Mouse (Mus musculus): ENCODE data around the gene Fgfr2. TPM values are rescaled to one million over a fixed set of nuclear protein-coding genes. Genes with fewer than 3 reads are reported as not detected.

Fgfr2 gene
- polyA plus RNA-seq, 1 experiment from 2014 or later, result 67.0 TPM

- no peak for ATAC-seq
- 88% methylated on average over 1 of the region's 1 CpGs for WGBS
- H3K4me2 ChIP-seq (replicated peaks), result no peak overlapping the region
- H3K4me1 ChIP-seq (replicated peaks), result no peaks in the 10 kb centered on the region
- no peaks in the 10 kb centered on the region for H3K9me3 ChIP-seq
- H3K36me3 ChIP-seq, result no peaks in the 10 kb centered on the region
- H3K9ac ChIP-seq, result no peak overlapping the region
- H3K4me3 ChIP-seq (replicated peaks), result no peak overlapping the region
- H3K27ac ChIP-seq, result no peak overlapping the region
- no peaks in the 10 kb centered on the region for H3K27me3 ChIP-seq (replicated peaks)
Measured at GRCm38 (mm10) chr7:132842455-132842854, 280.7 kb downstream of the Fgfr2 start.

- Histone ChIP-seq H3K27me3 (replicated peaks) (no peaks in the 10 kb centered on the region), H3K9ac (no peak overlapping the region), H3K4me1 (replicated peaks) (no peaks in the 10 kb centered on the region), H3K4me2 (replicated peaks) (no peak overlapping the region), H3K9me3 (no peaks in the 10 kb centered on the region), H3K27ac (no peak overlapping the region), H3K36me3 (no peaks in the 10 kb centered on the region), H3K4me3 (replicated peaks) (no peak overlapping the region)
- ATAC-seq, result no peak
- 76% methylated on average over 5 of the region's 5 CpGs for WGBS
Measured at GRCm38 (mm10) chr7:132841287-132841686, 281.9 kb downstream of the Fgfr2 start.

- Histone ChIP-seq H3K27me3 (replicated peaks) (no peaks in the 10 kb centered on the region), H3K27ac (no peak overlapping the region), H3K36me3 (peaks cover 10% of the 10 kb centered on the region), H3K4me2 (replicated peaks) (no peak overlapping the region), H3K4me3 (replicated peaks) (no peak overlapping the region), H3K9ac (no peak overlapping the region), H3K4me1 (replicated peaks) (no peaks in the 10 kb centered on the region), H3K9me3 (no peaks in the 10 kb centered on the region)
- ATAC-seq, result no peak
- 64% methylated on average over 4 of the region's 4 CpGs for WGBS
Measured at GRCm38 (mm10) chr7:132830955-132831354, 292.2 kb downstream of the Fgfr2 start.

GRCm38 (mm10) chr7:132824346-132825022, 298.7 kb downstream of the Fgfr2 start:
- H3K27ac ChIP-seq, result no peak overlapping the region
- no peak overlapping the region for H3K9ac ChIP-seq
- H3K9me3 ChIP-seq, result no peaks in the 10 kb centered on the region
- no peak for ATAC-seq
- 29% methylated on average over 1 of the region's 1 CpGs for WGBS
- peaks cover 10% of the 10 kb centered on the region for H3K36me3 ChIP-seq
- H3K4me3 ChIP-seq (replicated peaks), result no peak overlapping the region
- H3K4me1 ChIP-seq (replicated peaks), result no peaks in the 10 kb centered on the region
- no peaks in the 10 kb centered on the region for H3K27me3 ChIP-seq (replicated peaks)
- no peak overlapping the region for H3K4me2 ChIP-seq (replicated peaks)

GRCm38 (mm10) chr7:132823832-132824231, 299.3 kb downstream of the Fgfr2 start:
- H3K4me3 ChIP-seq (replicated peaks), result no peak overlapping the region
- ATAC-seq, result no peak
- peaks cover 10% of the 10 kb centered on the region for H3K36me3 ChIP-seq

GRCm38 (mm10) chr7:132820692-132821091, 302.5 kb downstream of the Fgfr2 start:
- H3K4me3 ChIP-seq (replicated peaks), result no peak overlapping the region
- 0 out of 2 replicates have a peak, but pooled peaks cover 4% of the 10 kb centered on the region for H3K36me3 ChIP-seq
- 72% methylated on average over 3 of the region's 3 CpGs for WGBS
- H3K9me3 ChIP-seq, result no peaks in the 10 kb centered on the region
- no peaks in the 10 kb centered on the region for H3K27me3 ChIP-seq (replicated peaks)
- no peak overlapping the region for H3K9ac ChIP-seq
- H3K4me1 ChIP-seq (replicated peaks), result no peaks in the 10 kb centered on the region
- no peak overlapping the region for H3K27ac ChIP-seq
- H3K4me2 ChIP-seq (replicated peaks), result no peak overlapping the region
- no peak for ATAC-seq

More at GRCm38 (mm10) chr7:132823832-132824231, 299.3 kb downstream of the Fgfr2 start:
- no peaks in the 10 kb centered on the region for H3K27me3 ChIP-seq (replicated peaks)
- H3K27ac ChIP-seq, result no peak overlapping the region
- no peak overlapping the region for H3K9ac ChIP-seq
- no peak overlapping the region for H3K4me2 ChIP-seq (replicated peaks)
- H3K9me3 ChIP-seq, result no peaks in the 10 kb centered on the region
- no peaks in the 10 kb centered on the region for H3K4me1 ChIP-seq (replicated peaks)

- Histone ChIP-seq H3K4me1 (replicated peaks) (0 out of 2 replicates have a peak, but pooled peaks cover 3% of the 10 kb centered on the region), H3K27me3 (replicated peaks) (no peaks in the 10 kb centered on the region), H3K4me2 (replicated peaks) (no peak overlapping the region), H3K4me3 (replicated peaks) (no peak overlapping the region), H3K9ac (no peak overlapping the region), H3K36me3 (no peaks in the 10 kb centered on the region), H3K9me3 (no peaks in the 10 kb centered on the region), H3K27ac (no peak overlapping the region)
- no peak for ATAC-seq
- WGBS, result 96% methylated on average over 6 of the region's 6 CpGs
Measured at GRCm38 (mm10) chr7:132817056-132817455, 306.1 kb downstream of the Fgfr2 start.

- Histone ChIP-seq H3K4me3 (replicated peaks) (no peak overlapping the region), H3K4me2 (replicated peaks) (no peak overlapping the region), H3K27me3 (replicated peaks) (no peaks in the 10 kb centered on the region), H3K36me3 (no peaks in the 10 kb centered on the region), H3K9ac (no peak overlapping the region), H3K4me1 (replicated peaks) (0 out of 2 replicates have a peak, but pooled peaks cover 3% of the 10 kb centered on the region), H3K27ac (no peak overlapping the region), H3K9me3 (no peaks in the 10 kb centered on the region)
- ATAC-seq, result no peak
- 88% methylated on average over 2 of the region's 2 CpGs for WGBS
Measured at GRCm38 (mm10) chr7:132816528-132816927, 306.6 kb downstream of the Fgfr2 start.

GRCm38 (mm10) chr7:132815081-132815480, 308.1 kb downstream of the Fgfr2 start:
- H3K4me3 ChIP-seq (replicated peaks), result no peak overlapping the region
- no peak for ATAC-seq
- H3K27ac ChIP-seq, result no peak overlapping the region
- 67% methylated on average over 5 of the region's 5 CpGs for WGBS
- no peaks in the 10 kb centered on the region for H3K36me3 ChIP-seq
- no peak overlapping the region for H3K4me2 ChIP-seq (replicated peaks)
- peaks cover 15% of the 10 kb centered on the region for H3K4me1 ChIP-seq (replicated peaks)
- no peak overlapping the region for H3K9ac ChIP-seq
- H3K27me3 ChIP-seq (replicated peaks), result no peaks in the 10 kb centered on the region
- no peaks in the 10 kb centered on the region for H3K9me3 ChIP-seq

GRCm38 (mm10) chr7:132814089-132814450, 309.1 kb downstream of the Fgfr2 start:
- ATAC-seq, result no peak; the same call in 1 of the 2 replicates
- no peaks in the 10 kb centered on the region for H3K36me3 ChIP-seq
- peak overlapping the region; percentile 85 for H3K4me2 ChIP-seq (replicated peaks)
- peak overlapping the region; percentile 68 for H3K4me3 ChIP-seq (replicated peaks)
- 2% methylated on average over 7 of the region's 7 CpGs for WGBS
- no peaks in the 10 kb centered on the region for H3K27me3 ChIP-seq (replicated peaks)
- peak overlapping the region; percentile 81 for H3K9ac ChIP-seq
- peak overlapping the region; percentile 88; the same call in 1 of the 2 replicates for H3K27ac ChIP-seq
- no peaks in the 10 kb centered on the region for H3K9me3 ChIP-seq
- peaks cover 25% of the 10 kb centered on the region for H3K4me1 ChIP-seq (replicated peaks)

- H3K27me3 ChIP-seq (replicated peaks), result no peaks in the 10 kb centered on the region
- WGBS, result under 1% methylated on average over 84 of the region's 85 CpGs
- no peaks in the 10 kb centered on the region for H3K9me3 ChIP-seq
- H3K4me1 ChIP-seq (replicated peaks), result peaks cover 31% of the 10 kb centered on the region
- no peaks in the 10 kb centered on the region for H3K36me3 ChIP-seq
- ATAC-seq, result peak; percentile 72
- peak within 1 kb of the TSS; percentile 81 for H3K9ac ChIP-seq
- H3K4me2 ChIP-seq (replicated peaks), result peak within 1 kb of the TSS; percentile 85
- peak within 1 kb of the TSS; percentile 68 for H3K4me3 ChIP-seq (replicated peaks)
- H3K27ac ChIP-seq, result peak within 1 kb of the TSS; percentile 88
Measured at GRCm38 (mm10) chr7:132813416-132814088, 309.6 kb downstream of the Fgfr2 start, which contains the start of gene Fam53b. TSS of gene Fam53b (minus strand) at chr7:132813886.

GRCm38 (mm10) chr7:132812619-132813415, 310.3 kb downstream of the Fgfr2 start:
- no peaks in the 10 kb centered on the region for H3K27me3 ChIP-seq (replicated peaks)
- peak overlapping the region; percentile 85 for H3K4me2 ChIP-seq (replicated peaks)
- peak overlapping the region; percentile 88 for H3K27ac ChIP-seq
- ATAC-seq, result peak; percentile 35
- WGBS, result under 1% methylated on average over 59 of the region's 59 CpGs
- peaks cover 36% of the 10 kb centered on the region for H3K4me1 ChIP-seq (replicated peaks)
- H3K9ac ChIP-seq, result peak overlapping the region; percentile 81
- H3K9me3 ChIP-seq, result no peaks in the 10 kb centered on the region
- peak overlapping the region; percentile 68 for H3K4me3 ChIP-seq (replicated peaks)
- no peaks in the 10 kb centered on the region for H3K36me3 ChIP-seq
